Mouse (Mus musculus): ENCODE data around the gene Wdr24. TPM values are rescaled to one million over a fixed set of nuclear protein-coding genes. Genes with fewer than 3 reads are reported as not detected.
A peak's percentile ranks its signal among the peaks of the same experiment; 100 is the strongest.

The Wdr24 gene
- polyA plus RNA-seq, 1 experiment from 2014 or later, result 8.8 TPM

DNA sequence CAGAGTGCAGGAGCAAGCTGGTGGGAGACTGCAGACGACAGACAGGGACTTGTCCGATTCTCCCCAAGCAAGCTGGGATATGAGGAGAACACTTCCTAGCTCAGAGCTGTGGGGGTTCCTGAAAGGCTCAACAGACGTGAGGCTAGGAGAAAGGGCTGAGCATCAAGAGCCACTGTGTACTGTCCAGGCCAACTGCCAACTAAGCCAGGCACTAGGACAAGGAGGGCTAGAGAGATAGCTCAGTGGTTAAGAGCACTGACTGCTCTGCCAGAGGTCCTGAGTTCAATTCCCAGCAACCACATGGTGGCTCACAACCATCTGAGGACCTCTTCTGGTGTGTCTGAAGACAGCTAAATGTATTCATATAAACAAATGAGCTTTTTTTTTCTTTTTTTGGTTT is 19.1 kb downstream of the Wdr24 start:
- peaks cover 48% of the 10 kb centered on the region for H3K36me3 ChIP-seq (ENCODE audit: inconsistent target)
- 100% methylated on average over 3 of the region's 3 CpGs for WGBS (ENCODE audit: missing documents)
- H3K4me3 ChIP-seq (ENCODE audit: inconsistent target), result no peak overlapping the region
- no peak overlapping the region for H3K27ac ChIP-seq
- peaks cover 10% of the 10 kb centered on the region; the same call in 1 of the 2 replicates for H3K79me2 ChIP-seq (ENCODE audit: inconsistent target)

DNA sequence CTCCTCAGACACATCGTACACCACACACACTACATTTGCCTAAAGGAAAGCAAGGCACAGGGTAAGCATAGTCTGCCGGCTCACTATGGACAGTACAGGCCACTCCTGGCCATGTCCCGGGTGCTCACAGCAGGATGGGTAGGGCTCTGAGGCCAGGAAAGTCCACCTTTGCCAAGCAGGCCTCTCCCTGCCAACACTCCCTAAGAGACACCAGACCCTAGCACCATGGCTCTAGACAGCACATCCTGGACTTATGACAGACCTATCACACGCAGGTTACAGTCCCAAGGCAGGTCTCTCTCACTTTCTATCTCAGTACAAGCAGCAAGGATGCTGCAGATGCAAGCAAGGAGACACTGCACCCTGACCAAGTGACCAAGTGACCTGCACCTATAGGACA is 19.7 kb downstream of the Wdr24 start:
- H3K27ac ChIP-seq, result no peak overlapping the region
- H3K79me2 ChIP-seq (ENCODE audit: inconsistent target), result peaks cover 10% of the 10 kb centered on the region; the same call in 1 of the 2 replicates
- 95% methylated on average over 4 of the region's 4 CpGs for WGBS (ENCODE audit: missing documents)
- no peak overlapping the region for H3K4me3 ChIP-seq (ENCODE audit: inconsistent target)
- H3K36me3 ChIP-seq (ENCODE audit: inconsistent target), result peaks cover 42% of the 10 kb centered on the region

DNA sequence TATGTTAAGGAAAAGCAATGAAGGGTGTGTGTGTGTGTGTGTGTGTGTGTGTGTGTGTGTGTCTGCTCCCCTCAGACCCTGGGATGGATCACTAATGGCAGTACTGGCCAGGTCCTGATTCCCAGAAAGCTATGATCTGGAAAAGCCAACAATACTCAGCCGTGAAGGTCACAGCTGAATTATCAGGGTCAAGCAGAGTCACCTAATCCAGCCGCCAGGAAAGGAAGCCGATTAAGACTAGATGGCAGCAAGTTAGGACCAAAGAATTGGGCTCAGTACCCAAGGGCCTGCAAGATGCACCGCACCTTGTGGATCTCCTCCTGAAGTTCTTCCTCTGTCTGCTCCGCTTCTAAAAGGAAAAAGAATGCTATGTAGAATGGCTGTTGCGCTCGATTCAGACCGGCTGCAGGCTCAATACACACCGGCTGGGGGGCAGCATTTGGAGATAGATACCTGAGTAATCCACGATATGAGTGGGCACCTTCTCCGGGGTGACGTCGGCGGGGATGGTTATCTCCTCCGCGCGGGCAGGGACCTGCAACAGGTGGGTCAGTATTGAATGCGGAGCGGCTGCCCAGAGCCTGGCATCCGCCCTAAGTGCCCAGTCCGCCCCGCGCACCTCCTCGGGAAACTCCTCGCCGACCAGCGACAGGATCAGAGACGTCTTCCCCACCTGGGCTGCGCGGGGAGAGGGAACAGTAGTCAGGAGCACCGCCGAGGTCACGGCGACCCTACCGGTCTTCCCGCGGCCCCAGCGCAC is 20.4 kb downstream of the Wdr24 start:
- peaks cover 37% of the 10 kb centered on the region for H3K36me3 ChIP-seq (ENCODE audit: inconsistent target)
- peaks cover 10% of the 10 kb centered on the region; the same call in 1 of the 2 replicates for H3K79me2 ChIP-seq (ENCODE audit: inconsistent target)
- H3K27ac ChIP-seq, result 0 out of 2 replicates have a peak overlapping the region, but pooled peaks have one; percentile 2
- H3K4me3 ChIP-seq (ENCODE audit: inconsistent target), result peak overlapping the region; percentile 68
- 3% methylated on average over 38 of the region's 38 CpGs for WGBS (ENCODE audit: missing documents)

DNA sequence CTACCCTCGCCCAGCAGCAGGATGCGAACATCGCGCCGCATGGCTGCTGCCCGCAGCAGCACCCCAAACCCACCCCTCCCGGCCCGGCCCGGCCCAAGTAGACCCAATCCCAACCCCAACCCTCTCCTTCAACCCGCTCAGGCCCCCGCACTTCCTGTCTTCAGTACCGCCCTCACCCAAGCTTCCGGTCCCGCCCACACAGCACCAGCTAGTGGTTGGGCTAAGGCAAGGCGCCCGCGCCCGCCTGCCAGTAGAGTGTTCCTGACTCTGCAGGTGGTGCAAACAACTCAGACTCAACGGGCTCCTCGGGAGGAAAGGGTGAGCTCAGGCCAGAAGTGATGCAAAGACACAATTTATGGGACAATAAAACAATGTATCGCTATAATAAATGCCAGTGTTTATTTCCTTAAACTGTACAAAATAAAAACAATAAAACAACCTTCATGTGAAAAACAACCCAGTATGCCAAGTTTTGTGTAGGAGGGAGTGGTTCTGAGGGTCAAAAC is 21.0 kb downstream of the Wdr24 start, which contains the start of gene Rhot2:
Gene Rhot2, minus strand, starts transcription at position 456 of the 506 bp plus-strand sequence.
- WGBS (ENCODE audit: missing documents), result 0% methylated on average over 19 of the region's 21 CpGs
- Histone ChIP-seq H3K4me3 (ENCODE audit: inconsistent target) (peak within 1 kb of the TSS; percentile 68), H3K79me2 (ENCODE audit: inconsistent target) (peaks cover 10% of the 10 kb centered on the region; the same call in 1 of the 2 replicates), H3K27ac (peak within 1 kb of the TSS; percentile 44), H3K36me3 (ENCODE audit: inconsistent target) (peaks cover 31% of the 10 kb centered on the region)

DNA sequence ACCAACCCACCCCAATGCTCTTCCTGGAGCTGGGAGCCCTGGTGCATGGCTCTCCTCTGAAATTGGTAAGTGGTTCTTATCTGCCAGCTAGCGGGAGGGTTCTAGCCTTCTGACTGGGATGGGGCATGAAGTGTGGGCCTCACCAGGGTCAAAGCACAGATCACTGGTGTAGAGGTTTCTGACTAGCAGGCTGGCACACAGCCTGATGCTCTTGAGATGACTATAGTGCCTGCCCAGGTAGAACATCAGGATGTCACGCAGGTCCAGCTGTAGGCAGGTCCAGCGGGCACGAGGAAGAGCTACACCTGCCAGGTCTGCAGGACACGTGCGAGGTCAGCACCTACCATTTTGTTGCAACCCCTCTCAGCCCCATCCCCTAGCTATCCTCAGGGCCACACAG is 36.8 kb downstream of the Wdr24 start:
- Histone ChIP-seq H3K27ac (no peak overlapping the region), H3K4me3 (ENCODE audit: inconsistent target) (no peak overlapping the region), H3K79me2 (ENCODE audit: inconsistent target) (no peaks in the 10 kb centered on the region), H3K36me3 (ENCODE audit: inconsistent target) (no peaks in the 10 kb centered on the region)
- WGBS (ENCODE audit: missing documents), result 90% methylated on average over 6 of the region's 6 CpGs

DNA sequence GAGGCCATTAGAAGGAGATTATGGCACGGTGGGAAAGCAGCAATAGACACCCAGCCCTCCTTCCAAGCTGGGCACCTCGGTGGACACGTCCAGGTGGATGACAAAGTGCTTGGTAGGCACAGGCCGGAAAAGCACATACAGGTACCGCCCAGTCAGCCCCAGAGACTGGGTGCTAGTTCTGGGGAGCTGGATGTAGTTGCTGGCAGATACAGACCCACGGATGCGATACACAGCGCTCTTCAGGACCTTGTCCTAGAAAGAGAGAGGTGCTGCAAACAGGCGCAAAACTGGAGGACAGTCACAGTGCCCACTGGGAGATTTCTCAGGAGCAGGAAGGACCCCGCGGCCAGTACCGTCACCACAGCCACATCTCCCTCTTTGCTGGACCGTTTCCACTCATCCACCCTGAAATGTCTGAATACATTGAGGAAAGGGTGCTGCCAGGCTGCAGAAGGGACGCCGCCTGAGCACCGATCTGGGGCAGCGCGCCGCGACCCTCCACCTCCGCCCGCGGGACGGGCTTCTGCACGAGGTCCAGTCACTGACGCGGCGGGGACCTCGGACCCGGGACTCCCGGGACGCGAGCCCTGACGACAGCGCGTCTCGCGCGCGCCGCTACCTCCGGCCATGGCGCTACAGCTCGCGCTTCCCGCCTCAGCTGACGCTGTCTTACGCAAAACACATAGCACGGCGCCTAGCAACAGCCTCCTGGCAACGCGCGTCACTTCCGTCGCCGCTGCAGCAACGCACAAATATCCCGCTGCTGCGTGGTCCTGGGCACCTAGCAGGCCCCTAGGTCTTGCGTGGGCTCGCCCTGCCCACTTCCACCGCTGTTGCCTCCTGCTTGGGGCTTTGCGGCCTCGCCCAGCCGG is 37.6 kb downstream of the Wdr24 start, which contains the start of gene Wdr90:
Gene Wdr90, minus strand, starts transcription at position 670 of the 872 bp plus-strand sequence.
- peak within 1 kb of the TSS; percentile 27 for H3K27ac ChIP-seq
- H3K36me3 ChIP-seq (ENCODE audit: inconsistent target), result no peaks in the 10 kb centered on the region
- WGBS (ENCODE audit: missing documents), result 4% methylated on average over 58 of the region's 65 CpGs
- no peaks in the 10 kb centered on the region; the same call in 1 of the 2 replicates for H3K79me2 ChIP-seq (ENCODE audit: inconsistent target)
- H3K4me3 ChIP-seq (ENCODE audit: inconsistent target), result peak within 1 kb of the TSS; percentile 39

DNA sequence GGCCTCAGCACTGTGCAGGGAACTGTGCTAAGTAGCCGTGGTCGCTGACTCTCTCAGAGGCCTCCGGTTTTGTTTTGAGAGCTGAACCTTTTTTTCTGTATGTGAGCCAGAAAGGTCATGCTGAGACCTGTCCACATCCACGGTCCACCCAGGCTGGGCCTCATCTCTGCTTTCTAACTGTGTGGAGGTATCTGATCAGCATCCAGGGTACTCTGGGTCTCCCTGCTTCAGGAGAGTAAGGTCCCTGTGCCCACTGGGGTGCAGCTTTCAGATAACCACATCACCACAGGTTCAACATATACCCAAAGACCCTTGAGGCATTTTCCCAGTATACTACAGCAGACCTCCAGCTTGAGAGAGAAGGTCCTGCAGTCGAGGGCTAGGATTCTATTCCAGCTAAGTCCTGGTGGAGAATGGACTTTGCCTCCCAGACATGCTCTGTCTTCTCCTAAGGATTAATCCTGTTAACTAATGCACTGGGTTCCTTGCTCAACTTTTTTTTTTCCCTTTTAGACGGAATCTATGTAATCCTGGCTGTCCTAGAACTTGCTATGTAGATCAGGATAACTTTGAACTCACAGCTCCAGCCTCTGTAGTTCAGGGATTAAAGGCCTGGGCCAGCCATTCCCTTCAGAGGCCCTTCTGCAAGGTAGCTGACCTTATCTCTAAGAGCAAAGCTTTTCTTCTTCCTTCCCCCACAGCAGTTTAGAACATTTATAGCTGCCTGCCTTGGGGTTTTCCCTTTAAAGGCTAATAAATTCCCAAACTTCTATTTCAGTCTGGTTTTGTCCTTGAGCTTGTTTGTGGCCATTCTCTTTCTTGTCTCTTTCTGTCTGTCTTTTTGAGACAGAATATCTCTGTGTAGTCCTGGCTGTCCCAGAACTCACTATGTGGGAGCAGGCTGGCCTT is 38.5 kb downstream of the Wdr24 start:
- H3K27ac ChIP-seq, result peak overlapping the region; percentile 27
- H3K36me3 ChIP-seq (ENCODE audit: inconsistent target), result no peaks in the 10 kb centered on the region
- WGBS (ENCODE audit: missing documents), result 10% methylated on average over 6 of the region's 6 CpGs
- H3K79me2 ChIP-seq (ENCODE audit: inconsistent target), result no peaks in the 10 kb centered on the region; the same call in 1 of the 2 replicates
- peak overlapping the region; percentile 39 for H3K4me3 ChIP-seq (ENCODE audit: inconsistent target)

DNA sequence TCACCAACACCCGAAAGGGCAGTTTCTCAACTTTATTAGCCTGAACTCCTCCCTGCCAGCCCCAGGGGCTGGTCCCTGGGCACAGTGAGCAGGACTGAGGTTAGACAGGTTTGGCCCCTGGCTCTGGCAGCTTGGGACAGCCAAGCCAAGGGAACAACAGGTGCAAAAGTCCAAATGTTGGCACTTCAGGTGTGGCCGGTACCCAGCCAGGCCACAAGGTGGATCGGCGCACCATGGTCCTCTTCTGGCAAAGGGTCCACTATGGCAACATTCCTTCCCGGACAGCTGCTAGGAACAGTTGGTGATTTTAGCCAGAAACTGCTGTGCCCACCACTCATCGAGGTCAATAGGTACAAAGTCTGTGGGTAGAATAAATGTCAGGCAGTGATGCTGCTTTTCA is 40.3 kb downstream of the Wdr24 start:
- Histone ChIP-seq H3K79me2 (ENCODE audit: inconsistent target) (no peaks in the 10 kb centered on the region; the same call in 1 of the 2 replicates), H3K4me3 (ENCODE audit: inconsistent target) (no peak overlapping the region), H3K27ac (no peak overlapping the region), H3K36me3 (ENCODE audit: inconsistent target) (no peaks in the 10 kb centered on the region)
- WGBS (ENCODE audit: missing documents), result 94% methylated on average over 6 of the region's 6 CpGs

DNA sequence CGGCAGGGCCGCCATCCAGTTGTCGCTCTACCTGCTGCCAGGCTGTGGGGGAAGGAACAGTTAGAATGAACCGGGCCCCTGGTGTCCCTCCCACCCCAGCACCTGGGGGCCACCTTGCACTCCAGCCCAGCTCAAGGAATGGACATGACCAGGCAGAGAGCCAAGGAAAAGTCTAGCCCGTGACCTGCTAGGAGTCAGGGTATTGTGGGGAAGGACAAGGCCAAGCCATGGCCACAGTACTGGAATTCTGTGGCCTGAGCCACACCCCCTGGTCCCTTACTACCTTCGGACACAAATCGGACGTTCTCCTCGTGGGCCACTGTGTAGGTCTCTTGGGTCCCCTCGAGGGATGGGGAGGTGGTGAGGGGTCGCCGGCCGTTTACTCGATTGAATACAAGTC is 40.9 kb downstream of the Wdr24 start:
- Histone ChIP-seq H3K4me3 (ENCODE audit: inconsistent target) (no peak overlapping the region), H3K27ac (no peak overlapping the region)
- WGBS (ENCODE audit: missing documents), result 95% methylated on average over 14 of the region's 14 CpGs

DNA sequence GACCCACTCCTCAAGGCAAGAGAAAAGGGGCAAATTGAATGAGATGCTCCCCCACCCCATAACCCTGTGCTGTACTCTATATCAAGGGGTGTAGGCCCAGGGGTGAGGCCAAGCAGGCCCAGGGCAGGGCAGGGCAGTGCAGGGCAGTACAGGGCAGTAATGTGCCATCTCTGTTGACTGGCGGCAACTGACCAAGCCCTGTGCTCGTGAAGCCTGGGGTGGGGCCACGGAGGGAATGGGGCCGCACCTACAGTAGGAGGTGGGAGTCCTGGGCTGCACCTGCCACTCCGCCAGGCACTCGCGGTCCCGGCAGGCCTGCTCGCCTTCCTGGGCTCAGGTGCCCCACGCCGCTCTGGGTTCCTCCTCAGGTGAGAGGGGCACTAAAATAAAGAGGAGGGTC is 41.9 kb downstream of the Wdr24 start:
- Histone ChIP-seq H3K27ac (no peak overlapping the region), H3K36me3 (ENCODE audit: inconsistent target) (no peaks in the 10 kb centered on the region), H3K4me3 (ENCODE audit: inconsistent target) (no peak overlapping the region), H3K79me2 (ENCODE audit: inconsistent target) (no peaks in the 10 kb centered on the region; the same call in 1 of the 2 replicates)
- 86% methylated on average over 11 of the region's 11 CpGs for WGBS (ENCODE audit: missing documents)

More for the DNA sequence above, 40.9 kb downstream of the Wdr24 start:
- no peaks in the 10 kb centered on the region; the same call in 1 of the 2 replicates for H3K79me2 ChIP-seq (ENCODE audit: inconsistent target)
- H3K36me3 ChIP-seq (ENCODE audit: inconsistent target), result no peaks in the 10 kb centered on the region

DNA sequence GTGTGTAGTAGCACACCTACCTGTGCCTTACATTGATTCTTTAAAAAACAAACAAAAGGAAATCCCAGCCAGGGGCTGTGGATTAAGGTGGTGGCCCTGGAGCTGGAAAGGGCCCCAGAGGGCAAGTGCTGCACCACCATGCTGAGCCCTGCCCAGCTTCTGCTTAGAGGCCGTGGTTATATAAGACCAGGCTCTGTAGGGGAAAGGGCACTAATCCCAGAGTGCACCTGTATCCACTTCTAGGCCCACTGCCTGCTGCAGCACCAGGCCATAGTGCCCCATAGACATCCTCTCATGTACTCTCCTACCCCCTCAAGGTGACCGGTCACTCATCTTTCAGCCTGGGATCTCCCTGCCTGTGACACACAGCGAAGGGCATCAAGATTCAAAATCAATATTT is 42.7 kb downstream of the Wdr24 start:
- no peak overlapping the region for H3K4me3 ChIP-seq (ENCODE audit: inconsistent target)
- H3K27ac ChIP-seq, result no peak overlapping the region
- H3K36me3 ChIP-seq (ENCODE audit: inconsistent target), result no peaks in the 10 kb centered on the region
- H3K79me2 ChIP-seq (ENCODE audit: inconsistent target), result no peaks in the 10 kb centered on the region; the same call in 1 of the 2 replicates
- 94% methylated on average over 3 of the region's 3 CpGs for WGBS (ENCODE audit: missing documents)

DNA sequence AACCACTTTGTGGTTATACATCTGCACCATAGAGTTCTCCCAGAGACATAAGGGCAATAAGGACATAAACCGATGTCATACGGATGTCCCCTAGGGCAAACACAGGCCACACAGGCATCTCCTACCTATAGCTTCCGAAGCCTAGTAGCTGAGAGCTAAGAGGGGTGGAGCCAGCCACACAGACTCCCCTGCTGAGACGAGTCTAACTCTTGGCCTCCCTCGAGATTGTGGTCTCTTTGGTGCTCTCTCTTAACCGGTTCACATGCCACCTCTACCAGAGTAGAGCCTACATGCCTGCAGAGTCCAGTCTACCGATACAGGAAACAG is 44.0 kb downstream of the Wdr24 start:
- peak overlapping the region; percentile 40 for H3K4me3 ChIP-seq (ENCODE audit: inconsistent target)
- H3K36me3 ChIP-seq (ENCODE audit: inconsistent target), result no peaks in the 10 kb centered on the region
- H3K79me2 ChIP-seq (ENCODE audit: inconsistent target), result no peaks in the 10 kb centered on the region; the same call in 1 of the 2 replicates
- H3K27ac ChIP-seq, result no peak overlapping the region
- WGBS (ENCODE audit: missing documents), result 12% methylated on average over 7 of the region's 7 CpGs

DNA sequence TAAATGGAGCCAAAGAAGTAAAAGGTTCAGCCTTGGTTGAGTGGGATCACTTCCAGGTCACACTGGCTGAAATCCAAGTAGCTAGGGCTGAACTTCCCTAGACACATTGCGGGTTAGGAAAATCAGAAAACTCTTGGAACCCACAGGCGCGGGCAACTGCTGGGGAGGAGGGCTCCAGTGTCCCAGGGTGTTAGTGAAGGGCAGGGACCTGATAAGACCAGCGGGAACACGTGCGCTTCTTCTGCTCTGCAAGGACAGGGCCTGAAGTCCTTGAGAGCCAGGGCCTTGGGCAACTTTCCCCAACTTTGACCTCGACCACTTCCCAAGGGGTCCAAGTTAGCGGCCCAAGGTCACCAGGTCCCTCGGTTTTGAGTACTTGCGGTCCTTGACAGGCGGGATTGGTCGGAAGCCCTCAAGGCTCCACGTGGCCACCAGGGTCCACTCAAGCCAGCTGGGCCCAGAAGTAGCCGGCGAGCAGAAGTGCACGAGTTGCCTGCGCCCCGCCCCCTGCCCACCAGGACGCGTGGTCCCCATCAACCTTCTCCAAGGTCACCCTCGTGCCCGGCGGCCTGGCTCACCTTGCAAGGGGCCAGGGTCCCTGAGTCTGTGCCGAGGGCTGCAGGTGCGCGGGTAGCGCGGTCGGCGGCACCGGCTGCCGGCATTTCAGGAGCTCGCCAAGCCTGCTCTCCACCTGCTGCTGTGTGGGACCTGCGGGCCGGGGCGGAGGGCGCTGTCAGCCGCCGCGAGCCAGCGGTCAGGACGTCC is 44.6 kb downstream of the Wdr24 start:
- under 1% methylated on average over 41 of the region's 42 CpGs for WGBS (ENCODE audit: missing documents)
- Histone ChIP-seq H3K4me3 (ENCODE audit: inconsistent target) (peak overlapping the region; percentile 40), H3K36me3 (ENCODE audit: inconsistent target) (no peaks in the 10 kb centered on the region), H3K79me2 (ENCODE audit: inconsistent target) (no peaks in the 10 kb centered on the region; the same call in 1 of the 2 replicates), H3K27ac (0 out of 2 replicates have a peak overlapping the region, but pooled peaks have one; percentile 19)
